Mouse (Mus musculus): ENCODE measurements around the gene Alb.

Alb gene

GRCm38 (mm10) chr5:90460619-90461018, at the start of gene Alb:
TSS of gene Alb (plus strand) at chr5:90460897.
- DNase-seq (ENCODE audit: low spot score in 2 of 2), result no peak

- no peak for DNase-seq (ENCODE audit: low spot score in 2 of 2)
These were observed 46.4 kb upstream of the Alb start for GRCm38 (mm10) chr5:90414142-90414924.

- no peak for DNase-seq (ENCODE audit: low spot score in 2 of 2)
These were observed 45.8 kb upstream of the Alb start for GRCm38 (mm10) chr5:90414925-90415295.

GRCm38 (mm10) chr5:90424625-90425024, 36.1 kb upstream of the Alb start:
- DNase-seq (ENCODE audit: low spot score in 2 of 2), result no peak

GRCm38 (mm10) chr5:90425191-90425590, 35.5 kb upstream of the Alb start:
- no peak for DNase-seq (ENCODE audit: low spot score in 2 of 2)

- no peak for DNase-seq (ENCODE audit: low spot score in 2 of 2)
These were observed 29.6 kb upstream of the Alb start for GRCm38 (mm10) chr5:90431053-90431452.

- no peak for DNase-seq (ENCODE audit: low spot score in 2 of 2)
These were observed 21.5 kb upstream of the Alb start for GRCm38 (mm10) chr5:90439157-90439556.

- DNase-seq (ENCODE audit: low spot score in 2 of 2), result no peak
These were observed 13.1 kb upstream of the Alb start for GRCm38 (mm10) chr5:90447577-90447976.

- DNase-seq (ENCODE audit: low spot score in 2 of 2), result no peak
These were observed 10.7 kb upstream of the Alb start for GRCm38 (mm10) chr5:90449961-90450360.

GRCm38 (mm10) chr5:90452711-90453110, 8.0 kb upstream of the Alb start:
- DNase-seq (ENCODE audit: low spot score in 2 of 2), result no peak

- DNase-seq (ENCODE audit: low spot score in 2 of 2), result no peak
These were observed 3.5 kb upstream of the Alb start for GRCm38 (mm10) chr5:90457241-90457640.

- DNase-seq (ENCODE audit: low spot score in 2 of 2), result no peak
These were observed 2.0 kb upstream of the Alb start for GRCm38 (mm10) chr5:90458727-90459126.

- no peak for DNase-seq (ENCODE audit: low spot score in 2 of 2)
These were observed 6.1 kb downstream of the Alb start for GRCm38 (mm10) chr5:90466806-90467205.

- DNase-seq (ENCODE audit: low spot score in 2 of 2), result no peak
These were observed 6.5 kb downstream of the Alb start for GRCm38 (mm10) chr5:90467245-90467644.

- no peak for DNase-seq (ENCODE audit: low spot score in 2 of 2)
These were observed 10.1 kb downstream of the Alb start for GRCm38 (mm10) chr5:90470836-90471235.

- DNase-seq (ENCODE audit: low spot score in 2 of 2), result no peak
These were observed 13.2 kb downstream of the Alb start for GRCm38 (mm10) chr5:90473902-90474301.

- no peak for DNase-seq (ENCODE audit: low spot score in 2 of 2)
These were observed 13.7 kb downstream of the Alb start for GRCm38 (mm10) chr5:90474369-90474768.

GRCm38 (mm10) chr5:90476741-90477140, 16.0 kb downstream of the Alb start:
- no peak for DNase-seq (ENCODE audit: low spot score in 2 of 2)

- DNase-seq (ENCODE audit: low spot score in 2 of 2), result no peak
These were observed 16.8 kb downstream of the Alb start for GRCm38 (mm10) chr5:90477308-90478140.

GRCm38 (mm10) chr5:90478886-90479285, 18.2 kb downstream of the Alb start:
- no peak for DNase-seq (ENCODE audit: low spot score in 2 of 2)

GRCm38 (mm10) chr5:90485597-90485996, 24.9 kb downstream of the Alb start:
- DNase-seq (ENCODE audit: low spot score in 2 of 2), result no peak

- DNase-seq (ENCODE audit: low spot score in 2 of 2), result no peak
These were observed 27.6 kb downstream of the Alb start for GRCm38 (mm10) chr5:90488323-90488722.

GRCm38 (mm10) chr5:90490518-90490917, 29.8 kb downstream of the Alb start, which contains the start of gene Afp:
TSS of gene Afp (plus strand) at chr5:90490737.
- DNase-seq (ENCODE audit: low spot score in 2 of 2), result no peak

Measured in natural killer cell, adult 2 months (primary cell).